Mouse (Mus musculus): ENCODE data around the gene Thrb.

- no peak for TF ChIP-seq POLR2A (IDR thresholded peaks at IDR 0.05; ENCODE audit: low read depth, low read length)
- no peak for TF ChIP-seq CTCF (conservative IDR thresholded peaks at IDR 0.05; ENCODE audit: insufficient read depth, insufficient read length, low read depth, low read length)
Measured at GRCm38 (mm10) chr14:17786249-17786648, 126.2 kb downstream of the Thrb start.
